Mouse (Mus musculus) ES-Bruce4 (cell line): ENCODE measurements around the gene Tbce. TPM values are rescaled to one million over a fixed set of nuclear protein-coding genes. Genes with fewer than 3 reads are reported as not detected.

Experiments
- H3K27ac ChIP-seq: 2 replicates; pipeline ENCODE4 v1.5.1; 2012; ENCODE audit warnings: low read length, inconsistent platforms; ENCODE audit not compliant: insufficient read depth
- H3K27me3 ChIP-seq: 2 replicates; pipeline ENCODE4 v1.6.1; 2012; ENCODE audit warnings: mild to moderate bottlenecking, low read length, inconsistent platforms; ENCODE audit not compliant: control insufficient read depth, poor library complexity, insufficient read depth, severe bottlenecking
- H3K36me3 ChIP-seq: 2 replicates; pipeline ENCODE4 v1.6.1; 2012; ENCODE audit warnings: inconsistent platforms, mild to moderate bottlenecking, low read length, moderate library complexity; ENCODE audit not compliant: control insufficient read depth, poor library complexity, insufficient read depth, severe bottlenecking
- H3K4me1 ChIP-seq: one replicate; pipeline ENCODE4 v1.8.1; 2011; ENCODE audit warnings: low read length; ENCODE audit not compliant: control insufficient read depth, insufficient read depth
- H3K4me3 ChIP-seq: 2 replicates; pipeline ENCODE4 v1.5.1; 2011; ENCODE audit warnings: low read depth, mild to moderate bottlenecking, low read length
- H3K9ac ChIP-seq: 2 replicates; pipeline ENCODE4 v1.6.1; 2012; ENCODE audit warnings: low read depth, mild to moderate bottlenecking, inconsistent platforms; ENCODE audit not compliant: poor library complexity, severe bottlenecking
- H3K9me3 ChIP-seq: replicated peaks from 2 replicates; pipeline ENCODE4 v1.6.1; 2012; ENCODE audit warnings: mild to moderate bottlenecking, low read length, inconsistent platforms; ENCODE audit not compliant: control insufficient read depth, poor library complexity, insufficient read depth, severe bottlenecking
- CTCF ChIP-seq: IDR thresholded peaks from one replicate; pipeline ENCODE4 v1.8.1; 2011; ENCODE audit warnings: low read depth, low read length
- EP300 ChIP-seq: IDR thresholded peaks from 2 replicates; pipeline ENCODE4 v1.6.1; 2011; ENCODE audit warnings: low read depth, low read length; ENCODE audit not compliant: insufficient read depth
- POLR2A ChIP-seq: IDR thresholded peaks from one replicate; pipeline ENCODE4 v1.8.1; 2011; ENCODE audit warnings: low read length; ENCODE audit not compliant: insufficient read depth
- polyA plus RNA-seq: library from polyadenylated mRNA; stranded (reverse); fragments of >200 nt; gene quantifications from 2 replicates; pipeline ENCODE4 v1.2.4, GENCODE M21; 2011; ENCODE audit warnings: low read depth; ENCODE audit not compliant: missing spikeins, insufficient read depth, insufficient read length

Gene Tbce
- polyA plus RNA-seq, 1 experiment = 75.1 TPM

DNA sequence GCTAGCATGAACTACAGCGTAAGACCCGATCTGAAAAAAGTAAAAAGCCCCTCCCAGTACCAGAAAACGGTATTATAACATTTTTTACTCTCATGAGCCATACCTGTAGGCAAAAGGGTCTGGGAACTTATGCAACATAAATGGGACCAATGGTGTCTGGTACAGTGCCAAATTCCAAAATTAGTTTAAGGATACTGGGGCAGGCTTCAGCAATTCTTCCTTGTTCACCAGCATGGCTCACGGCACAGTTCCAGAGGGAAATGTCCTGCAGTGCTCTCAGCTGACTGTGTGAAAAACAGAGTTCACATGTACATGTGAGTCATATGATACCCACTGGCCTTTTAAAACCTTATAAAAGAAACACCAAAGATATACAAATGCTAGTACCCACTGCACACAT lies 24.9 kb downstream of the Tbce start:
- H3K4me3 ChIP-seq = no peak overlapping the region
- H3K4me1 ChIP-seq = no peaks in the 10 kb centered on the region
- no peak overlapping the region for H3K27ac ChIP-seq
- H3K27me3 ChIP-seq = no peaks in the 10 kb centered on the region
- no peaks in the 10 kb centered on the region for H3K9me3 ChIP-seq
- H3K9ac ChIP-seq = no peak overlapping the region
- TF ChIP-seq POLR2A (no peak), CTCF (no peak), EP300 (no peak)
- H3K36me3 ChIP-seq = peaks cover 16% of the 10 kb centered on the region

DNA sequence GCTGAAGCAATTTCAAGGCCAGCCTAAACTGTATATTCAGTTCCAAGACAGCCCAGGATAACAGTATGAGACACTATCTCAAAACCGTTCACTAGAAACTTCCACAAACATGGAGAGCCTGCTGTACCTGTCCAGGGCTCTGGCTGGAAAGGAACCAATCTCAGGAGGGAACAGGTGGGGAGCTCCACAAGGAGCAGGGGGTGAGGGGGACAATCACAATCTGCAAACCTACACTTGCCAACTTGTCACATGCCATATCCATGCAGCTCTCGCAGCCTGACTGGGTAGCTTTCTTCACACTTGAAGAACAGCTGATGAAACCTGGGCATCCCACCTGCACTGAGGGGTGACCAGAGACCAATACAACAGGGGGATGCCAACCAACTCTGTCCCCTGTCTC lies 25.4 kb downstream of the Tbce start:
- H3K9ac ChIP-seq = no peak overlapping the region
- no peaks in the 10 kb centered on the region for H3K27me3 ChIP-seq
- H3K4me3 ChIP-seq = no peak overlapping the region
- no peak overlapping the region for H3K27ac ChIP-seq
- TF ChIP-seq CTCF = no peak
- no peak for TF ChIP-seq EP300
- no peak for TF ChIP-seq POLR2A
- H3K4me1 ChIP-seq = no peaks in the 10 kb centered on the region
- no peaks in the 10 kb centered on the region for H3K9me3 ChIP-seq
- H3K36me3 ChIP-seq = peaks cover 13% of the 10 kb centered on the region; the same call in 1 of the 2 replicates

DNA sequence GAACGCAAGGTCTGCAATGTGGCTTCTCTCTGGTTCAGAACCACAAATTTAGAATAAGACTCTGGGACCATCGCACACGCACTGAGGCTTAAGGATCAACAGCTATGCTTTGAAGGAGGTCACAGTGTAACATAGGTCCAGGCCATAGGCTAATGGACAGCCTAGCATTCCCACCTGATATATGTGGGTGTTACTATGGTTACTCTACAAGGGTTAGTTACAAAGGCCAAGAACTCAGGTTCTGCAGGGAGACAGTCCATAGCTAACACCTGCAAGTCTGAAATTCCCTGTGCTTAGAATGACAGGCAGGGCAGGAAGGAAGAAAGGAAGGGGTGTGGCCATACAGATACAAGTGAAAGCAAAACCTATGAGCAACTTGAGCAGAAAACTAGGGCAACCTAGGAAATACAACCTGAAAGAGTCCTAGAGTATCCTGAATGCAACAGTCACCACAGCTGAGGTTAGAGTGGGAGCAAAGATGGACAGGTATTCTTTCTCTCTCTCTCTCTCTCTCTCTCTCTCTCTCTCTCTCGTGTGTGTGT lies 27.9 kb downstream of the Tbce start:
- Histone ChIP-seq H3K36me3 (peaks cover 13% of the 10 kb centered on the region; the same call in 1 of the 2 replicates), H3K4me3 (no peak overlapping the region)

DNA sequence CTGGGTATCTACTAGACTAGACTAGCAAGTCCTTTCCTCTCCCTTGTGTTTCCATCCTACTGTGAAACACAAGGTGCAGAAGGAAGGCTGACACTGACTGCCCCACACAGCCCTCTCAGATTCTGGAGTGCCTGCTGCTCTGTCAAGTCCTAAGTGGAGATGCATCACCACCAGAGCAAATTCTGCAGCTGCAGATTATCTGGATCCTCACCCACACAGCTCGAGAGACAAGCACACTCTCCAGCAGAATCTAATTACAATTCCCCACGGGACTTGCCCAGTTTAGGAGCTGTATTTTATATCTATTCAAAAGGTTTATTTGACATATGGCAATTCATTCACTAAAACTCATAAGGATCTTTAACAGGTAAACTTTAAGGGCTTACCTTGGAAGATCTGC lies 33.4 kb downstream of the Tbce start:
- H3K27me3 ChIP-seq = no peaks in the 10 kb centered on the region
- H3K27ac ChIP-seq = no peak overlapping the region
- H3K9me3 ChIP-seq = no peaks in the 10 kb centered on the region
- no peaks in the 10 kb centered on the region for H3K4me1 ChIP-seq
- peaks cover 27% of the 10 kb centered on the region for H3K36me3 ChIP-seq
- no peak overlapping the region for H3K9ac ChIP-seq
- H3K4me3 ChIP-seq = no peak overlapping the region
- TF ChIP-seq CTCF = no peak
- TF ChIP-seq POLR2A = no peak
- no peak for TF ChIP-seq EP300

More for the DNA sequence above, 27.9 kb downstream of the Tbce start:
- Histone ChIP-seq H3K27me3 (no peaks in the 10 kb centered on the region), H3K9me3 (no peaks in the 10 kb centered on the region), H3K4me1 (no peaks in the 10 kb centered on the region), H3K9ac (no peak overlapping the region), H3K27ac (no peak overlapping the region)
- TF ChIP-seq POLR2A = no peak
- TF ChIP-seq CTCF = no peak
- TF ChIP-seq EP300 = no peak

DNA sequence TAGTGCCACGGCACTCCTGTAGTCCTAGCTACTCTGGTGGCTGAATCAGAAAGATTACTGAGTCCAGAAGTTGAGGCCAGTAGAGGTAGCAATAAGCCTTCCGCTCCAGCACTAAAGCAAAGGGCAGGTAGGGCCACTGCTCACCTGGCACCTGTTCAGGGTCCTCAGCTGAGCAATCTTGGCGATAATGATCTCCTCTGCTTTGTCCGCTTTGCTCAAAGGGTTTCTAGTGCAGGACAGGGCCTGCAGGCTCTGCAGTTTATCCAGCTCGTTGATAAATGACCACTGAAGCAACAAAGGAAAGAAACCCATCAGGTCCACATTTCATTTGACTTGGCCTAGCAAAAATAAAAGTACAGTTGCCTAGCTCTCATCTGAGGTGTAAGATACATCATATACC lies 34.4 kb downstream of the Tbce start:
- H3K4me3 ChIP-seq = no peak overlapping the region
- H3K9ac ChIP-seq = no peak overlapping the region
- no peak overlapping the region for H3K27ac ChIP-seq
- H3K27me3 ChIP-seq = no peaks in the 10 kb centered on the region
- no peaks in the 10 kb centered on the region for H3K9me3 ChIP-seq
- TF ChIP-seq POLR2A = no peak
- no peaks in the 10 kb centered on the region for H3K4me1 ChIP-seq
- peaks cover 34% of the 10 kb centered on the region for H3K36me3 ChIP-seq

DNA sequence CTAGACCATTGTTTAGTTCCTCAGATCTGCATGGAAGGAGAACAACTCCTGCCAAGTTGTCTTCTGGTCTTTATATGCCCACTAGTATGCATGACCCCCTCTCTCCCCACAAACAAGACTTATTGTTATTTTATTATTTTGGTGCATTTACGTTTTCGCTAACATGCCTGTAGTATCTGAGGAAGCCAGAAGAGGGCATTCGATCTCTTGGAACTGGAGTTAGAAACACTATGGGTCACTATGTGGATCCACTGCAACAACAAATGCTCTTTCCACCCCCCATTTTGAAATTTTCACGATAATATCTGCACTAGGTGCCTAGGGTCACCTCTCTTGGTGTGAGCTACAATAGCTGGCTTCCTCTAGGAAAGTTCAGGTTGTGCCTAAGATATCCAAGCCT lies 35.4 kb downstream of the Tbce start:
- Histone ChIP-seq H3K4me1 (no peaks in the 10 kb centered on the region), H3K36me3 (peaks cover 39% of the 10 kb centered on the region), H3K9ac (no peak overlapping the region), H3K4me3 (no peak overlapping the region), H3K9me3 (no peaks in the 10 kb centered on the region), H3K27me3 (no peaks in the 10 kb centered on the region), H3K27ac (no peak overlapping the region)
- no peak for TF ChIP-seq EP300
- TF ChIP-seq CTCF = no peak
- no peak for TF ChIP-seq POLR2A
